Mouse (Mus musculus) lung, adult 2 months (tissue): ENCODE measurements around the gene Eif2s3x.

ENCODE experiments used
- CTCF ChIP-seq: fragments of 200-500 bp; IDR thresholded peaks from 2 replicates; pipeline ENCODE4 v1.5.1; 2011; ENCODE audit warnings: mild to moderate bottlenecking, low read length, control low read depth; ENCODE audit not compliant: insufficient read depth
- POLR2A ChIP-seq: fragments of 200-500 bp; IDR thresholded peaks from 2 replicates; pipeline ENCODE4 v1.6.1; 2011; ENCODE audit warnings: low read depth, mild to moderate bottlenecking, control low read depth, low read length, borderline replicate concordance; ENCODE audit errors: extremely low read depth

DNA sequence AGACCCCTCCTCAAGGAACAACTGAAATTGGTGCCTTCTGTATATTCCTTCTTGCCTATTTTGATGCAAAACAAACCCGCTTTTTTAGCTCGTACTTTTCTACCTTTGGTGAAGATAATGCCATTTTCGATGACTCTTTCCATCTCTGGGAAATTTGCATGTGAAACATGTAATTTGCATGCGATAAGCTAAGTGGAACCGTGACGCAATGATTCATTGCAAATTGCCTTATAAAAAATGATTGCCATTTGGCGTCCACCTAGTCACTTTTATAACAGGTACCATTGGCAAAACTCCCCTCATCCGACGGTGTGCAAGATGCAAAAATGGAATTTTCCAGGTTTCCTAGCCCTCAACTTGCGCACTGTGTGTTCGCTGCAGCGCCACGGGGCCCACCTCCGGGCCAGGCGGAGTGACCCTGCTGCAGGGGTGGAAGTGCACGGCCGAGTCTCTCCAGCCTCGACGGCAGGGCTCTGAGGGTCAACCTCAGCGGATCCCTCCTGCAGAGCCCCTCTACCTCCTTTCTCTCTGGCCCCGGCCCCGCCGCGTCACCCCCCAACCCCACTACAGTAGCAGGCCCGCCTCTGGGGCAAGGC is 21.4 kb upstream of the Eif2s3x start:
- TF ChIP-seq POLR2A = no peak
- TF ChIP-seq CTCF = no peak
